Mouse (Mus musculus) liver, adult 2 months (tissue): ENCODE measurements around the gene Amdhd1. TPM values are rescaled to one million over a fixed set of nuclear protein-coding genes. Genes with fewer than 3 reads are reported as not detected.
A peak's percentile ranks its signal among the peaks of the same experiment; 100 is the strongest.

Experiments used
- DNase-seq: peaks from one replicate; pipeline ENCODE4 v3.0.0-alpha.2; 2011; ENCODE audit warnings: low read depth, low spot score; ENCODE audit errors: extremely low read depth
- H3K27ac ChIP-seq: fragments of 200-500 bp; replicated peaks from 2 replicates; pipeline ENCODE4 v1.5.1; 2012; ENCODE audit warnings: low read depth, mild to moderate bottlenecking, control low read depth, inconsistent platforms, low read length; ENCODE audit not compliant: insufficient read depth
- H3K27me3 ChIP-seq: fragments of 200-500 bp; 2 replicates; pipeline ENCODE4 v1.6.1; 2012; ENCODE audit warnings: mild to moderate bottlenecking, moderate library complexity, low read length, inconsistent platforms; ENCODE audit not compliant: control insufficient read depth, insufficient read depth
- H3K36me3 ChIP-seq: fragments of 200-500 bp; 2 replicates; pipeline ENCODE4 v1.6.1; 2012; ENCODE audit warnings: low read length, inconsistent platforms; ENCODE audit not compliant: control insufficient read depth, insufficient read depth
- H3K4me1 ChIP-seq: fragments of 200-500 bp; 2 replicates; pipeline ENCODE4 v1.6.1; 2011; ENCODE audit warnings: low read length; ENCODE audit not compliant: control insufficient read depth, insufficient read depth
- H3K4me3 ChIP-seq: fragments of 200-500 bp; 2 replicates; pipeline ENCODE4 v1.5.1; 2011; ENCODE audit warnings: low read depth, mild to moderate bottlenecking, control low read depth, low read length, moderate library complexity; ENCODE audit not compliant: insufficient read depth
- H3K79me2 ChIP-seq: fragments of 200-500 bp; 2 replicates; pipeline ENCODE4 v1.6.1; 2012; ENCODE audit warnings: inconsistent platforms, mild to moderate bottlenecking, low read length, moderate library complexity; ENCODE audit not compliant: control insufficient read depth, insufficient read depth
- H3K9ac ChIP-seq: fragments of 200-500 bp; 2 replicates; pipeline ENCODE4 v1.6.1; 2012; ENCODE audit warnings: low read depth, mild to moderate bottlenecking, control low read depth, inconsistent platforms, low read length
- CTCF ChIP-seq: fragments of 200-500 bp; IDR thresholded peaks from 2 replicates; pipeline ENCODE4 v1.5.1; 2011; ENCODE audit warnings: low read depth, low read length, control low read depth
- POLR2A ChIP-seq: fragments of 200-500 bp; IDR thresholded peaks from 2 replicates; pipeline ENCODE4 v1.6.1; 2011; ENCODE audit warnings: low read length, control low read depth; ENCODE audit not compliant: insufficient read depth; ENCODE audit errors: extremely low read depth
- WGBS: fragments of 180-500 bp; shearing (Covaris S2); methylation state at CpG from one replicate; pipeline ENCODE4 v1.1.7; 2018; 5-methylcytosine and 5-hydroxymethylcytosine counted together
- polyA plus RNA-seq: library from polyadenylated mRNA; depleted of rRNA; stranded (reverse); fragments of >200 nt; gene quantifications from 2 replicates; pipeline ENCODE4 v1.2.3, GENCODE M21; 2012
- total RNA-seq: library from RNA; depleted of rRNA; stranded (reverse); fragments of >200 nt; gene quantifications from 2 replicates; pipeline ENCODE4 v1.2.3, GENCODE M21; 2014

Gene Amdhd1
- total and polyA plus RNA-seq, 2 experiments = 185 to 233 TPM

DNA sequence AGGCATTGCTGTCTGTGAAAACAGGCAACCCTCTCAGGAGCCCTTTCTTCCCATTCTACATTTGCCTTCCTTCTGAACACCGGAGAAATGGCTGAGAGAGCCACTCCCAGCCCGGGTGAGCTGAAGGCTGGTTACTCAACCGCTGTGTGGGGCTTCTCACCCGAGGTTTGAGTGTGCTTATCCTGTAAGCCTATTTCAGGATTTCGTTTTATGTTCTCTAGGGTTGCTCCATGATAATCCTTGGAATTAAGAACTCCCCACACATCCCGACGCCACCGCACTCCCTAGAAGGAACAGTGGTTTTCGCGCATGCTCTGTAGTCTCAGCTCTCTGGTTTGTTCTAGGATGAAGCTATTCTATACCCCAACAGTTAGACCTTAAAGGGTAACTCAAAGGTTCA, 38.5 kb downstream of the Amdhd1 start:
- no peak for DNase-seq
- Histone ChIP-seq H3K9ac (no peak overlapping the region), H3K4me1 (no peaks in the 10 kb centered on the region), H3K79me2 (no peaks in the 10 kb centered on the region), H3K4me3 (no peak overlapping the region), H3K36me3 (peaks cover 32% of the 10 kb centered on the region), H3K27me3 (no peaks in the 10 kb centered on the region), H3K27ac (no peak overlapping the region)
- TF ChIP-seq POLR2A = no peak
- TF ChIP-seq CTCF = no peak
- WGBS = 88% methylated on average over 10 of the region's 10 CpGs

DNA sequence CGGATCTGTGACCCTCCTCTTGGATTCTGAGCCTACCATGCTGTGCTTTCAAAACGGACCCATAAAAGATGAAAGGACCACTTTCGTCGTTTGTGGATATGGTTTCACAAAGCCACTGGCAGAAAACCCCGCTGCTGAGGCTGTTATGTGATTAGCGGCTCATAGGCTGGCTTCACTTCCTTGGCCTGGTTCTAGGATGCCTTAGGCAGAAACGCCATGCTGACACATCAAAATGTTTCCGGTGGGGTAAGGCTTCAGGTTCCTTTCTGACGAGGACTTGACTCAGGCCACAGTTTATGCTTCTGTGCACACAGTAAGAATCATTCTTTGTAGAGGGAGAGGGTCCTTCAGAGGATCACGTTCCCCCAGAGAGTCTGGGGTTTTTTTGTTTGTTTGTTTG, 39.0 kb downstream of the Amdhd1 start:
- H3K4me1 ChIP-seq = no peaks in the 10 kb centered on the region
- no peaks in the 10 kb centered on the region for H3K79me2 ChIP-seq
- 79% methylated on average over 10 of the region's 10 CpGs for WGBS
- no peak overlapping the region for H3K9ac ChIP-seq
- TF ChIP-seq POLR2A (no peak), CTCF (no peak)
- no peaks in the 10 kb centered on the region for H3K27me3 ChIP-seq
- H3K36me3 ChIP-seq = peaks cover 36% of the 10 kb centered on the region
- DNase-seq = no peak
- no peak overlapping the region for H3K4me3 ChIP-seq
- H3K27ac ChIP-seq = no peak overlapping the region

DNA sequence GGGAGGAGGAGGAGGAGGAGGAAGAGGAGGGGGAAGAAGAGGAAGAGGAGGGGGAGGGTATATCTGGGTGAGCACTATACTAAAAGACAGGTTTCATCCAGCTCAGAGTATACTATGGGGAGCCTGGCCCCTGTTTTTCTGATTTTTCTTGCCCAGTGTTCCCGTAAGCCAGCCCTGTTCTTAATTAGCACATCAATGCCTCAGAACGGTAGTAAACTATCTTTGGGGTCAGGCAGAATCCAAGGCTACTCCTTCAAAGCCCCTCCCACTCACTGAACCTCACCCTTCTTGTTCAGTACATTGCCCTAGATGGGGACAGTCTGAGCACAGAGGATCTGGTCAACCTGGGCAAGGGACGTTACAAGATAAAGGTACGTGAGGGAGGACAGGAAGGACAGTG, 49.4 kb downstream of the Amdhd1 start:
- Histone ChIP-seq H3K36me3 (peaks cover 16% of the 10 kb centered on the region), H3K4me3 (peak overlapping the region; percentile 37), H3K27me3 (no peaks in the 10 kb centered on the region), H3K9ac (peak overlapping the region; percentile 42; the same call in 1 of the 2 replicates), H3K79me2 (no peaks in the 10 kb centered on the region), H3K4me1 (peaks cover 12% of the 10 kb centered on the region), H3K27ac (peak overlapping the region; percentile 0; the same call in 1 of the 2 replicates)
- peak; percentile 59 for DNase-seq
- 43% methylated on average over 4 of the region's 4 CpGs for WGBS
- TF ChIP-seq POLR2A (no peak), CTCF (no peak)

DNA sequence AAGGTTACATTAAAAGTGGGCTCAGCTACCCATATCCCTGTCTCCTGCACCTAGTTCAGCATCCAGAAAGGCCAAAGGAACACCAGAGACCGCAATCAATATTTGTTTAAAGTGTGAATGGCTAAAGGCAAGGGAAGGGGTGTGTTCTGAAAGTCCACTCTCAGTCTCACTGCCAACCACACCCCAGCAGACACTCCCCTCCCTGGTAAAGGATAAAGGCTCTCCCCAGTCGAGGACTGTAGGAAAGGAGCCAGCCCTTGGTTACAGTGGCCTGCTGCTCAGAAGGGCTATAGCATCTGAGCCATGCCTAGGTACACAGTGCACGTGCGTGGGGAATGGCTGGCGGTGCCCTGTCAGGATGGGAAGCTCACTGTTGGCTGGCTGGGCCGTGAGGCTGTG, 51.0 kb downstream of the Amdhd1 start:
- peak overlapping the region; percentile 52 for H3K4me3 ChIP-seq
- 20% methylated on average over 6 of the region's 6 CpGs for WGBS
- H3K9ac ChIP-seq = peak overlapping the region; percentile 73
- H3K27ac ChIP-seq = peak overlapping the region; percentile 45
- no peaks in the 10 kb centered on the region for H3K79me2 ChIP-seq
- peaks cover 12% of the 10 kb centered on the region for H3K4me1 ChIP-seq
- TF ChIP-seq POLR2A (peak; percentile 80; the same call in 1 of the 2 replicates), CTCF (no peak)
- peak; percentile 94 for DNase-seq
- no peaks in the 10 kb centered on the region for H3K27me3 ChIP-seq
- H3K36me3 ChIP-seq = peaks cover 9% of the 10 kb centered on the region; the same call in 1 of the 2 replicates

DNA sequence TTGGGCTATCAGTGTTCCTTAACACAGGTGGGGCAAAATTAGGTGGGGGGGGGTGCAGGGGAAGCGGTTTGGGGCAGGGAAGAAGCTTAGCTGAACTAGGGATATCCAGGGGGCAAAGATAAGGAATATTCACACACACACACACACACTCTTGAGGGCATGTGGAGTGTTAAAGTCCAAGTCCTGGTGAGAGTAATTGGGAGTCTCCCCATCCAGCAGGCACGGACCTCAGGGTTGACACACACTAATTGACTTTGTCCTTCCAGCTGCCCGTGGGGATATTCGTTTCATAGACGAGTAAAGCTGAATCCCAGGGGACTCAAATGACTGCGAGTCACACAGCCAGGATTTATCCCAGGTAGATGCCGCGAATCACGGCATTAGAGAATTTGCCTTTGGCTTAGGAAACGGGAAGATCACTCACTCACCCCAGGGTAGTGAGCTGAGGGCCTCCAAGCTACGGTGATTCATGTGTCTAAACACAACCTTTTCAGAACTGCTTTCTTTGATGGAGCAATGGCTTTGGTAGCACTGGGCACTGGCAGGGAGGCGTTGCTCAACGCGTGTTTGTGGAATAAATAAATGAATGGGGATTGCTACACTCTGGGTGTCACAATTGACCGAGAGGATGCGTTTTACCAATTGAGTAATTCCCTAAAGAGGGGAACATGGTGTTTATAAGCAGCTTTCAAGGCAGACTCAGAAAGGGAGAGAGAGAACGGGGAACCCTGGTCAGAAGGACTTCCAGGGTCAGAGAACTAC, 51.6 kb downstream of the Amdhd1 start, which contains the start of gene Hal:
Gene Hal (plus strand): TSS at position 703 of the 762 bp plus-strand sequence.
- peaks cover 7% of the 10 kb centered on the region; the same call in 1 of the 2 replicates for H3K36me3 ChIP-seq
- H3K9ac ChIP-seq = peak within 1 kb of the TSS; percentile 73
- peaks cover 12% of the 10 kb centered on the region for H3K4me1 ChIP-seq
- TF ChIP-seq POLR2A (no peak), CTCF (no peak)
- peak within 1 kb of the TSS; percentile 52 for H3K4me3 ChIP-seq
- peak within 1 kb of the TSS; percentile 91 for H3K27ac ChIP-seq
- H3K27me3 ChIP-seq = no peaks in the 10 kb centered on the region
- WGBS = 19% methylated on average over 17 of the region's 17 CpGs
- no peaks in the 10 kb centered on the region for H3K79me2 ChIP-seq
- peak; percentile 98 for DNase-seq

DNA sequence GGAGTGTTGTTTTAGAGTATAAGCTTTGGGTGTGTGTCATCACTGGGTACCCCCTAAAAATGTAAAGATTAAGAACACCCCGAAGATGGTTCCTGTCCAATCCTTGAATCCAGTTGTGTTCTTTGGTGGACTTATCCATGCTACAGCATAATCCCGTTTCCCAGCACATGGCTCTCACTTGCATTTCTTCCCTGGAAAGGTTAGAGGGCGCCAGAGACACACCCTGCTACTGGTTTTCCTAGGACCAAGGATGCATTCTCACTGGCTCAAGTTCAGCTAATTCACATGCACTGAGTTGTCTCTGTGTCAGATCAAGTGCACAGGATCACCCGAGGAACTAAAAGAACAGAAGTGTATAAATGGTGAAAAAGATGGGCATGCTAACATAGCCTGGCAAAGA, 53.2 kb downstream of the Amdhd1 start:
- Histone ChIP-seq H3K4me3 (no peak overlapping the region), H3K27ac (no peak overlapping the region), H3K79me2 (no peaks in the 10 kb centered on the region), H3K36me3 (peaks cover 12% of the 10 kb centered on the region; the same call in 1 of the 2 replicates), H3K9ac (no peak overlapping the region), H3K4me1 (peaks cover 12% of the 10 kb centered on the region), H3K27me3 (no peaks in the 10 kb centered on the region)
- peak; percentile 80 for DNase-seq
- WGBS = 12% methylated on average over 4 of the region's 4 CpGs
- TF ChIP-seq CTCF (peak; percentile 63), POLR2A (no peak)
